Mouse (Mus musculus) adrenal gland, postnatal 14 days (tissue): ENCODE measurements around the gene Hps3. TPM values are rescaled to one million over a fixed set of nuclear protein-coding genes. Genes with fewer than 3 reads are reported as not detected.
"Not testable (repeated sequence)": the region's sequence is repeated elsewhere in the genome, so short reads cannot be mapped to it uniquely, and the experiment has no call there.

ENCODE experiments used
- DNase-seq: peaks from one replicate; pipeline ENCODE4 v3.0.0; 2021; ENCODE audit warnings: mixed read lengths
- total RNA-seq: library from RNA; stranded (reverse); gene quantifications from 2 replicates; pipeline ENCODE4 v1.2.3, GENCODE M21; 2021

Hps3 gene
- total RNA-seq, 1 experiment from 2014 or later = 10.1 TPM

GRCm38 (mm10) chr3:20007275-20007674 lies 27.8 kb downstream of the Hps3 start:
- no peak for DNase-seq

GRCm38 (mm10) chr3:20005611-20006010 lies 29.5 kb downstream of the Hps3 start:
- DNase-seq = no peak

DNA sequence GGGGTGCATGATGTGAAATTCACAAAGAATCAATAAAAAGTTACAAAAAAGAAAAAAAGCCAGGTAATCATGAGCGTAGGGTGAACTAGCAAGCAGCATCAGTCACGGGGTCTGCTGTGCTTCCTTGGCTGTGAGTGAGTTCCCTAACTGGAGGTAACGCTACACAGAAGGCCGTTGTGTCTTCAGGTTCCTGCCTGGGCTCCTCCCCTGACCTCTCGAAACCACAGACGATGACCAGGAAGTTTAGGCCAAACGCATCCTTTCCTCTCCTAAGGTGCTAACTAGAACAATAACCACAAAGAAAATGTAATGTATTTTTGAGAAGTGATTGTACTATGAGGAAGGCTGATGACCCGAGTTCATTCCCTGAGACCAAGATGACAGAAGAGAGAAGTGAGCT lies 30.7 kb downstream of the Hps3 start:
- DNase-seq = no peak

DNA sequence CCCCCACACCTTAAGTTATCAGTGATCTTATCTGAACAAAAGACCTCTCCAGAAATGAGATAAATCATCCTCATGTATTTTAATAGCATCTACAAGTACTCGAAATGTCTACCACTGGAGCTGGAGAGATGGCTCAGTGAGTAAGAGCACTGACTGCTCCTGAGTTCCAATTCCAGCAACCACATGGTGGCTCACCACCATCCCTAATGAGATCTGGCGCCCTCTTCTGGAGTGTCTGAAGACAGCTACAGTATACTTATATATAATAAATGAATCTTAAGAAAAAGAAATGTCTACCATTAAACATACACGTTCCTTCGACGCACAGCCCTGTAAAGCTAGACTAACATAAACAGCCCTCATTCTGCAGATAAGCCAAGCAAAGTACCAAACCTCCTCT lies 32.3 kb downstream of the Hps3 start:
- DNase-seq = peak; percentile 30

DNA sequence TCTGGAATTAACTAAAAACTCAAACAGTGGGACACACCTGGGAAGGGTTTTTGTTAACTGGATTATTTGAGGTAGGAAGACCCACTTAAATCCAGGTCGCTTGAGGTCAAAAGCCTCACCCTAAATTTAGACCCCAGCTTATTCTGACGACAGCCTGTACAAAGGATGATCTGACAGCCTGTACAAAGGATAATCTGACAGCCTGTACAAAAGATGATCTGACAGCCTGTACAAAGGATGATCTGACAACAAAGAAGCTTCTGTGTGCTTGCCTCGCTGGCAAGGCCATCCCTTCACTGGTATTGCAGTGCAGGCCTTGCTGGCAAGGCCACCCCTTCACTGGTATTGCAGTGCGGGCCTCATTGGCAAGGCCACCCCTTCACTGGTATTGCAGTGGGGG lies 34.3 kb downstream of the Hps3 start:
- DNase-seq = no peak

GRCm38 (mm10) chr3:19999551-19999950 lies 35.6 kb downstream of the Hps3 start:
- DNase-seq = no peak

DNA sequence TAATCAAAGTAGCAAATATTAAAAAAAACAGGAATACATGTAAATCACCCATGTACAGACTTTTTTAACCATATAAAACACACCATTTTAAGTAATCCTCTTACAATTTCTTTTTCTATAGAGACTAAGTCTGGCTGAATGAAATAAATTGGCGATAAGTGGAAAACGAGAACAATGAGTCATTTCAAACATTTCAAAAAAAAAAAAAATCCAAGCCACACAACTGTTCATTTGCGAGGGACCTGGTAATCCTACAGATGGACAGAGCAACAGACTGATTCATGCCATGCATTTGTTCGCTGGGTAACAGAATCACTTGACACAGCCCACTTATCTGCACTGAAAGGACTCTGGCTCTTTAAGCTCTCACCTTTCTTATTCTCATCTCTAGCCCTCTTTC lies 42.7 kb downstream of the Hps3 start:
- no peak for DNase-seq

DNA sequence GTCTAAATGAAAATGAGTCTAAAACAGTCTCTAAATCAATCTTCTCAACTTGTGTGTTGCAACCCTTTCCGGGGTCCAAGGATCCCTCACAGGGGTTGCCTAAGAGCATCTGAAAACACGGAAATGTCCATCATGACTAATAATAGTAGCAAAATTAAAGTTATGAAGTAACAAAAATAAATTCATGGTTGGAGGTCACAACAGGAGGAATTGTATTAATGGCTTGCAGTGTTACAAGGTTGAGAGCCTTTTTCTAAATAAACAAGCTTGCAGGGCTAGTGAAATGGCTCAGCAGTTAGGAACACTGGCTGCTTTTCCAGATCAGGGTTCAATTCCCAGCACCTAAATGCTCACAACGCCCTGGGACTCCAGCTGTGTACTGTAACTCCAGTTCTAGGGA lies 45.1 kb downstream of the Hps3 start:
- DNase-seq = no peak

DNA sequence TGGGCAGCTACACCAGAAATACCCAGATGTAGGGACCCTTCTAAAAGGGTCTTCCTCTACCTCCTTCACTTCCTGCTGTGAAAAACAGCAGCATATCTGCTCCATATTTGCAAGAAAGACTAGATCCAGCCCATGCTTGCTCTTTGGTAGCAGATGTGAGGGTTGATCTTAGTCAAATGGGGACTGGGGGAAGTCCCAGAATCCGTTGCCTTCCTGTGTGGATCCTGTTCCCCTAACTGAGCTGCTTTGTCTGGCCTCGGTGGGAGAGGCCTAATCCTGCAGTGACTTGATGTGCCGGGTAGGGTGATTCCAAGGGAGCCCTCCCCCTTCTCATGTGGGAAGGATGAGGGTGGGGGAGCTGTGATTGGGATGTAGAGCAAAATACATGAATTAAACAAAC lies 49.0 kb downstream of the Hps3 start:
- DNase-seq = no peak

- DNase-seq = no peak
Observed at GRCm38 (mm10) chr3:19982846-19983245, 52.3 kb downstream of the Hps3 start.

DNA sequence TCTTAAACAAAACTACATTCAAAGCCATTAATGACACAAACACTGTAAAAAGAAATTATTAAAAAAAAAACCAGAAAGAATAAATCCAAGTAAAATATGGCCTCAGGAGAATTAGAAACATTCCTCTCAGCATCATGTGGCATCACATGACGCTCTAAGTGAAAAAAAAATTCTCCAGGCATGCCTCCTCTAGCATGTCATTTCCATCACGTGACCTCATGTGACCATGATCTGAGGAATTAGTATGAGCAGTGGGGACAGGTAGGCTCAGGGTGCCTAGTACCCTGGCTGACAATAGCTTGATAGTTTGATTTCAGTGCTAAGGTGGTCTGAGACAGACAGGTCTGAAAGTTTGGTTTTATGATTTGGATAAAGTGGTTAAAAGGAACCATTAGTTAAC lies 54.0 kb downstream of the Hps3 start:
- DNase-seq = no peak

GRCm38 (mm10) chr3:19978474-19978873 lies 56.6 kb downstream of the Hps3 start:
- DNase-seq = peak; percentile 17

DNA sequence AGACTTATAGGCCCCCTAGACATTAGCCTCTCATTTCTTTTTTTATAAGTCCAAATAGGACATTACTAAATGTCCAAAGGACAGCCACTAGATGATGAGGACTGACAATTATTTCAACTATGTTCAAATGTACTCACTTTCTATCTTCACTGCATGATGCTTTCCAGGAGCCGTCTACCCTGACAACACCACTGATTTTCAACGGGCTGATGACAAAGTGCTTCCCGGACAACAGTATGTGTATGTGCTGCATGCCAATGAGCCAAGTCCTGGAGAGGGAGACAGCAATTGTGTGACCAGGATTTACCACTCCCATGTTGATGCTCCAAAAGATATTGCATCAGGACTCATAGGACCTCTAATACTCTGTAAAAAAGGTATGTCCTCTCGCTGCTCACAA lies 69.0 kb downstream of the Hps3 start:
- no peak for DNase-seq

DNA sequence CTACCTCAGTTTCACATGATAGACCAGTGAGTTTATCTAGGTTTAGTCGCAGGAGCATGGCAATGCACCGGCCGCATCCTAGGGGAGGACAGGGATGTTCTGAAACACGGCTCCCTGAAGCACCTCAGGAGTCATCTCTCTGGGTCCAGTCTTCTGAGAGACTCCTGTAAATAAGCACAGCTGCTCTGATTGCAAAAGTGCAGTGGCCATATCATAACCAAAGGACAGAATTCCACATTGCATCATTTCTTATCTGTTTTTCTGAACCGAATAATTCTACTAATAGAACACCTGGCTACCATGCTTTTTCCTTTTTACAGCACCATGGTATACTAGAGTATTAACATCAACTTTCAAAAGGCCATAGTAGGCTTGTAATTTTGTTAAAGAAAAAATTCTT lies 69.9 kb downstream of the Hps3 start:
- DNase-seq = no peak

- no peak for DNase-seq
Observed at GRCm38 (mm10) chr3:19964625-19965188, 70.4 kb downstream of the Hps3 start.

DNA sequence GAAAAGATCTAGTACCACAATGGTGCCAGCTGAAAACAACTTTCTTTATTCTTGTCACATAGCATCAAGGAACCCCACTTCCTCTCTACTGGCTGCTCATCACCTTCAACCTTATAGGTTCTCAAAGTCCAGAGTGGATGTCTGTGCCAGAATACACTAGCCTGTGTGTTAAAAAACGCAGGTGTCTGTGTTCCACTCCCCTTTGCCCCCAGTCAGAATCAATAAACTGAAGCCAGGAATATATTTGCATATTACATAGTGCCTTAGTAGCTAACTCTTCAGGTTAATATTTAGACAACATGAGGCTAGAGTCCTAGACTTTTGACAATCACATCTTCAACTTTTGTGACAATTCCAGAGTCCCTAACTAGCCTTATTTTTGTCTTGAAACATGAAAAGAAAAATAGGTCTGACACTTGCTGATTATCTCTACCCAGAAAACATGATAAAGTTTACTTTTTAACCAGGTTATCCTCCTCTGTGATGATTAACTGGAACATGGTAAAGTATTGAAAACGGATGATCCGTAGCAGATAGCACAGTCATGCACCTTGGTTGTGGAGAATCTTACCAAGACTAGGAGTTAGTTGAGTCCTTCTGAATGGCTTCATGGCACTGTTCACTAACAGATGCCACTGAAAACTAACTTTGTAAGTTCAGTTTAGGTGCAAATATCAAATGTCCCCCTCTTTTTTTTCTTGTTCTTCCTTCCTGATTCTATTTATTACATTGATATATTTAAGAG lies 72.2 kb downstream of the Hps3 start:
- DNase-seq = no peak

DNA sequence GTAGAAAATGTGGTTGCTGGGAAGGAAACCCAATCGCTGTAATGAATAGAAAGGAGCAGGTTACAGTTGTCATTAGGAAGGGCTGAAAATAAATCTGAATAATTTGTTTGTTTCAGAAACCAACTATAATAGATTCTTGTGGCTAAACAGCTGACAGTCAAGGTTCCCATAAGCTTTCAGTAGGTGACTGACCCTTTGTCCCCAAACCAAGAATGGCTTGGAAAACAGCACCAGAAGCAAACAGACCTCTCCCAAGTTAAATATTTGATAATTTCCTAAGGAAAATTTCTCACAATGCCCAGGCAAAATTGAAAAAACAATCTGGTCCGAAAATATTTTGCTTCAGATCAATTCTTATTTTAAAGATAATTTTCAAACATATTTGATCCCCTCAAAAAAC lies 73.8 kb downstream of the Hps3 start:
- no peak for DNase-seq

- DNase-seq = no peak
Observed at GRCm38 (mm10) chr3:19960570-19961114, 74.5 kb downstream of the Hps3 start.

DNA sequence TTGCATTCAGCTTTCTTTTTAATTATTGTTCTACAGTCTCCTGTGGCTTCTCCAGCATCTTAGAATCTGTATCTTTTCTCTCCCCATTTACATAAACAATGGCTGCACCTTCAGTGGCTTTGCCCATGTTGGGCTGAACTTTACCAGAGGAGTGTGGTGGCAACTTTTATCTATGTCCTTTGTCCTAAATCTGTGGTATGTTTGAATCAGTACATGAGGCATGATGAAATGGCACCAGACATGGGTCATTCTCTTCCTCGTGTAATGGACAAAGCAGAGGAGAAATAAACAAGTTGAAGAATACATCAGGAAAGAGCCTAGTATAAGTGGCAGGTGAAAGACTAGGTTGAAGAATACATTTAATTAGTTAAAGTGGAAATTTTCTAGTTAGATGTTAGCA lies 76.1 kb downstream of the Hps3 start:
- no peak for DNase-seq

DNA sequence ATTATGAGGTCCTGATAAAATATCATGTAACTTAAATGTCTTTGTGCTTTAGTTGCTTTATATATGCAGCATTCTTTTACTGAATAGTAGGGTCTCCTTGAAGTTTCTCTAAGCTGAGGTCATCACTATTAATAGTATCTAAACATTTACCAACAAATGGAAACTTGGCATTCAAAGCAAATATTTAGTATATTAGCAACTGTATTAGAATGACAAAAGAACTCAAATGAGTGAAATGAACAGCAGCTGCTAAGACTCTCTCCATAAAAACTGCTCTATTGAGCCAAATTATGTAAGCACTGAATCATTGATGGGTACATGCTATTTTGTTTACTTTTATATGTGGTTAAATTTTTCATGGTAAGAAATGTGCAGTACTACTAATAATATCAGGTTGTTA lies 77.1 kb downstream of the Hps3 start:
- DNase-seq = no peak

- no peak for DNase-seq
Observed at GRCm38 (mm10) chr3:19956885-19957284, 78.2 kb downstream of the Hps3 start, which contains the start of gene Cp. Cp (plus strand) TSS chr3:19957054.

DNA sequence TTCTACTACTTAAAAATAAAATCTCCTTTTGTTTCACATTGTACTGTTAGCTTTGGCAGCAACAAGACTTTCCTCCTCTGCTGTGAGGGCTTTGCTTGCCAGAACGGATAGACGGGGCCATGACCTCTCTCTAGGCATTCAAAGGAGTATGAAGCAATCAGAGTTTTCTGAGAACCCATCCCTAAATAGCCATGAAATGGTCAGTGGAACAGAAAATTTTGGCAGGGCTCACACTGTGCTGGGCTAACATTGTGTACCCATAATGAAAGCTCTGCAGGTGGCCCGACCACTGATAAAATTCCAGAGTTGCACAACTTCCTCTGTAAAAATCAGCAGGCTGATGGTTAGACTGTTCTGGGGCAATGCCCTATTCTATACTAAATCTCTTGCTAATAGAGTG lies 81.2 kb downstream of the Hps3 start:
- peak; percentile 60 for DNase-seq

GRCm38 (mm10) chr3:19953425-19953824 lies 81.7 kb downstream of the Hps3 start:
- DNase-seq = no peak

DNA sequence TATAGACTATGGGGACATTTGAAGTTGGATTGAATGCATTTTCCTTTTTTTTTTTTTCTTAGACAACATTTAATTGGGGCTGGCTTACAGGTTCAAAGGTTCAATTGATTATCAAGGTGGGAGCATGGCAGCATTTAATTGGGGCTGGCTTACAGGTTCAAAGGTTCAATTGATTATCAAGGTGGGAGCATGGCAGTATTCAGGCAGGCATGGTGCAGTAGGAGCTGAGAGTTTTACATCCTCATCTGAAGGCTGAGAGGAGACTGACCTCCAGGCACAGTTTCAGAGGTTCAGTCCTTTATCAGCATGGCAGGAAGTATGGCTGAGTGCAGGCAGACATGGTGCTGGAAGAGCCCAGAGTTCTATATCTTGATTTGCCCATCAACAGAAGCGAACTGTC lies 85.7 kb downstream of the Hps3 start:
- not testable (repeated sequence) for DNase-seq
